7 mouse cellular contexts compared by ENCODE assay signal in genomic region chr3:87960191-87960585, GRCm38 (mm10). TPM values are rescaled to one million over a fixed set of nuclear protein-coding genes. Genes with fewer than 3 reads are reported as not detected.
DNase-seq lines count a peak whose midpoint lies in the region; ATAC-seq and TF ChIP-seq lines count a peak whose summit lies in the region.

No protein-coding gene starts in this region.

- TF ChIP-seq POLR2A in limb, embryonic 14.5 days (IDR thresholded peaks at IDR 0.05; ENCODE audit: borderline replicate concordance, extremely low read depth, insufficient read depth, insufficient read length), result no peak

- no peak for TF ChIP-seq CTCF in lung, postnatal 0 days (IDR thresholded peaks at IDR 0.05)

- no peaks in the 10 kb centered on the region for H3K27me3 ChIP-seq in lung, postnatal 0 days (replicated peaks; ENCODE audit: insufficient read depth, low read length)
- no peaks in the 10 kb centered on the region for H3K27me3 ChIP-seq in forebrain, embryonic 12.5 days
- no peaks in the 10 kb centered on the region for H3K27me3 ChIP-seq in limb, embryonic 14.5 days (ENCODE audit: control insufficient read depth, insufficient read depth, low read length)
- no peaks in the 10 kb centered on the region for H3K27me3 ChIP-seq in stomach, embryonic 15.5 days (replicated peaks)

- peak overlapping the region; percentile 92 for H3K4me2 ChIP-seq in lung, postnatal 0 days (replicated peaks; ENCODE audit: low read depth, low read length)
- H3K4me2 ChIP-seq in forebrain, embryonic 12.5 days, result peak overlapping the region; percentile 65
- H3K4me2 ChIP-seq in limb, embryonic 14.5 days (replicated peaks; ENCODE audit: low read depth, low read length, severe bottlenecking), result peak overlapping the region; percentile 47
- peak overlapping the region; percentile 87 for H3K4me2 ChIP-seq in stomach, embryonic 15.5 days

- no peak for DNase-seq in lung, postnatal 0 days (ENCODE audit: low spot score)
- DNase-seq in lung, postnatal 4 days, result no peak
- no peak for DNase-seq in limb, embryonic 14.5 days (ENCODE audit: low spot score)
- DNase-seq in cerebellum, adult 9-10 months, result no peak
- no peak for DNase-seq in layer of hippocampus, adult 9-11 months

- no peaks in the 10 kb centered on the region for H3K36me3 ChIP-seq in lung, postnatal 0 days (ENCODE audit: insufficient read depth, low read length)
- no peaks in the 10 kb centered on the region for H3K36me3 ChIP-seq in forebrain, embryonic 12.5 days (replicated peaks)
- no peaks in the 10 kb centered on the region for H3K36me3 ChIP-seq in limb, embryonic 14.5 days (ENCODE audit: control insufficient read depth, insufficient read depth, low read length)
- H3K36me3 ChIP-seq in stomach, embryonic 15.5 days, result no peaks in the 10 kb centered on the region

- H3K4me1 ChIP-seq in lung, postnatal 0 days (ENCODE audit: insufficient read depth, low read depth, low read length), result no peaks in the 10 kb centered on the region; the same call in 1 of the 2 replicates
- peaks cover 31% of the 10 kb centered on the region for H3K4me1 ChIP-seq in forebrain, embryonic 12.5 days
- peaks cover 29% of the 10 kb centered on the region for H3K4me1 ChIP-seq in limb, embryonic 14.5 days (ENCODE audit: control insufficient read depth, insufficient read depth, low read length)
- H3K4me1 ChIP-seq in stomach, embryonic 15.5 days, result peaks cover 10% of the 10 kb centered on the region; the same call in 1 of the 2 replicates

- H3K9me3 ChIP-seq in lung, postnatal 0 days (ENCODE audit: low read length), result no peaks in the 10 kb centered on the region
- H3K9me3 ChIP-seq in forebrain, embryonic 12.5 days, result no peaks in the 10 kb centered on the region
- no peaks in the 10 kb centered on the region for H3K9me3 ChIP-seq in limb, embryonic 14.5 days (ENCODE audit: control insufficient read depth, low read length)
- no peaks in the 10 kb centered on the region for H3K9me3 ChIP-seq in stomach, embryonic 15.5 days

- peak overlapping the region; percentile 32; the same call in 1 of the 2 replicates for H3K9ac ChIP-seq in lung, postnatal 0 days (replicated peaks; ENCODE audit: low read depth)
- H3K9ac ChIP-seq in forebrain, embryonic 12.5 days, result peak overlapping the region; percentile 41
- peak overlapping the region; percentile 51 for H3K9ac ChIP-seq in limb, embryonic 14.5 days (ENCODE audit: low read depth, low read length, severe bottlenecking)
- 0 out of 2 replicates have a peak overlapping the region, but pooled peaks have one; percentile 39 for H3K9ac ChIP-seq in stomach, embryonic 15.5 days

- WGBS in lung, postnatal 0 days, result 6% methylated on average over 10 of the region's 10 CpGs
- WGBS in forebrain, embryonic 12.5 days, result 2% methylated on average over 10 of the region's 10 CpGs
- WGBS in limb, embryonic 14.5 days, result 10% methylated on average over 10 of the region's 10 CpGs
- 6% methylated on average over 10 of the region's 10 CpGs for WGBS in stomach, embryonic 15.5 days

- peak overlapping the region; percentile 51; the same call in 1 of the 2 replicates for H3K27ac ChIP-seq in lung, postnatal 0 days (ENCODE audit: low read length)
- H3K27ac ChIP-seq in forebrain, embryonic 12.5 days, result peak overlapping the region; percentile 97
- H3K27ac ChIP-seq in limb, embryonic 14.5 days (replicated peaks; ENCODE audit: low read depth, low read length), result peak overlapping the region; percentile 92
- peak overlapping the region; percentile 96 for H3K27ac ChIP-seq in stomach, embryonic 15.5 days

- TF ChIP-seq EP300 in lung, postnatal 0 days (IDR thresholded peaks at IDR 0.05), result no peak

- no peak for ATAC-seq in lung, postnatal 0 days
- ATAC-seq in forebrain, embryonic 12.5 days (ENCODE audit: low FRiP score), result no peak
- ATAC-seq in limb, embryonic 14.5 days (ENCODE audit: low FRiP score, low read depth), result no peak
- ATAC-seq in stomach, embryonic 15.5 days (ENCODE audit: insufficient read depth, low FRiP score, low read depth), result no peak

- peak overlapping the region; percentile 49 for H3K4me3 ChIP-seq in lung, postnatal 0 days (ENCODE audit: low read depth, low read length)
- H3K4me3 ChIP-seq in forebrain, embryonic 12.5 days (replicated peaks), result peak overlapping the region; percentile 32
- peak overlapping the region; percentile 33 for H3K4me3 ChIP-seq in limb, embryonic 14.5 days (replicated peaks; ENCODE audit: low read length)
- H3K4me3 ChIP-seq in stomach, embryonic 15.5 days (replicated peaks), result peak overlapping the region; percentile 48

RNA-seq across cellular contexts. Expression of gene Nes, which starts 10.7 kb away (rescaled TPM):
- 22.2 and 30.7 TPM in 2 replicates for polyA plus RNA-seq in lung, postnatal 0 days (2015; fragmentation: Nextera tagmentation; extraction: Ambion mirVana)
- polyA plus RNA-seq in forebrain, embryonic 12.5 days (2016; fragmentation: Nextera tagmentation; extraction: Ambion mirVana), result 148 and 162 TPM in 2 replicates
- 28.4 and 36.0 TPM in 2 replicates for polyA plus RNA-seq in limb, embryonic 14.5 days (2012; rRNA removed)
- 24.5 and 28.7 TPM in 2 replicates for polyA plus RNA-seq in limb, embryonic 14.5 days (2014; fragmentation: Nextera tagmentation; extraction: Ambion mirVana)
- 18.6 and 19.1 TPM in 2 replicates for polyA plus RNA-seq in stomach, embryonic 15.5 days (2015; fragmentation: Nextera tagmentation; extraction: Ambion mirVana)

RNA-seq across cellular contexts. Expression of gene Crabp2, which starts 11.7 kb away (rescaled TPM):
- 0.21 and 0.38 TPM in 2 replicates for polyA plus RNA-seq in lung, postnatal 0 days (2015; fragmentation: Nextera tagmentation; extraction: Ambion mirVana)
- polyA plus RNA-seq in forebrain, embryonic 12.5 days (2016; fragmentation: Nextera tagmentation; extraction: Ambion mirVana), result 246 TPM in 2 replicates
- polyA plus RNA-seq in limb, embryonic 14.5 days (2012; rRNA removed), result 176 and 192 TPM in 2 replicates
- 267 and 331 TPM in 2 replicates for polyA plus RNA-seq in limb, embryonic 14.5 days (2014; fragmentation: Nextera tagmentation; extraction: Ambion mirVana)
- polyA plus RNA-seq in stomach, embryonic 15.5 days (2015; fragmentation: Nextera tagmentation; extraction: Ambion mirVana), result 17.2 and 20.0 TPM in 2 replicates

RNA-seq across cellular contexts. Expression of gene Rrnad1, which starts 29.7 kb away (rescaled TPM):
- polyA plus RNA-seq in lung, postnatal 0 days (2015; fragmentation: Nextera tagmentation; extraction: Ambion mirVana), result 10.8 and 11.2 TPM in 2 replicates
- polyA plus RNA-seq in forebrain, embryonic 12.5 days (2016; fragmentation: Nextera tagmentation; extraction: Ambion mirVana), result 20.5 and 23.7 TPM in 2 replicates
- polyA plus RNA-seq in limb, embryonic 14.5 days (2012; rRNA removed), result 53.6 and 61.8 TPM in 2 replicates
- 15.6 and 18.7 TPM in 2 replicates for polyA plus RNA-seq in limb, embryonic 14.5 days (2014; fragmentation: Nextera tagmentation; extraction: Ambion mirVana)
- 16.2 and 17.6 TPM in 2 replicates for polyA plus RNA-seq in stomach, embryonic 15.5 days (2015; fragmentation: Nextera tagmentation; extraction: Ambion mirVana)

RNA-seq across cellular contexts. Expression of gene Isg20l2, which starts 30.1 kb away (rescaled TPM):
- polyA plus RNA-seq in lung, postnatal 0 days (2015; fragmentation: Nextera tagmentation; extraction: Ambion mirVana), result 22.5 and 24.9 TPM in 2 replicates
- 80.5 and 88.2 TPM in 2 replicates for polyA plus RNA-seq in forebrain, embryonic 12.5 days (2016; fragmentation: Nextera tagmentation; extraction: Ambion mirVana)
- 35.7 and 39.7 TPM in 2 replicates for polyA plus RNA-seq in limb, embryonic 14.5 days (2012; rRNA removed)
- polyA plus RNA-seq in limb, embryonic 14.5 days (2014; fragmentation: Nextera tagmentation; extraction: Ambion mirVana), result 26.7 and 27.0 TPM in 2 replicates
- 45.8 and 48.1 TPM in 2 replicates for polyA plus RNA-seq in stomach, embryonic 15.5 days (2015; fragmentation: Nextera tagmentation; extraction: Ambion mirVana)

RNA-seq across cellular contexts. Expression of gene Bcan, which starts 39.8 kb away (rescaled TPM):
- polyA plus RNA-seq in lung, postnatal 0 days (2015; fragmentation: Nextera tagmentation; extraction: Ambion mirVana), result 0.33 and 0.56 TPM in 2 replicates
- polyA plus RNA-seq in forebrain, embryonic 12.5 days (2016; fragmentation: Nextera tagmentation; extraction: Ambion mirVana), result 1.7 and 3.6 TPM in 2 replicates
- 1.6 and 1.8 TPM in 2 replicates for polyA plus RNA-seq in limb, embryonic 14.5 days (2012; rRNA removed)
- polyA plus RNA-seq in limb, embryonic 14.5 days (2014; fragmentation: Nextera tagmentation; extraction: Ambion mirVana), result 0.39 and 0.41 TPM in 2 replicates
- 0.17 and 0.23 TPM in 2 replicates for polyA plus RNA-seq in stomach, embryonic 15.5 days (2015; fragmentation: Nextera tagmentation; extraction: Ambion mirVana)

Comparison
In these comparisons a context has a peak if more than half of its experiments do, and no peak if none do; other contexts are left out.
1. RNA of gene Crabp2, which starts 11.7 kb away (polyA plus RNA-seq): 176 to 331 TPM in limb, embryonic 14.5 days, 246 TPM in forebrain, embryonic 12.5 days and 17.2 to 20.0 TPM in stomach, embryonic 15.5 days; 0.21 to 0.38 TPM in lung, postnatal 0 days; every median in the first group is over 10 times any median in the second.
2. Peak in every context shown above with its lines, with median percentiles within 50 percentile points of each other: H3K27ac ChIP-seq, H3K4me2 ChIP-seq, H3K4me3 ChIP-seq and H3K9ac ChIP-seq.